In the genomic region with DNA sequence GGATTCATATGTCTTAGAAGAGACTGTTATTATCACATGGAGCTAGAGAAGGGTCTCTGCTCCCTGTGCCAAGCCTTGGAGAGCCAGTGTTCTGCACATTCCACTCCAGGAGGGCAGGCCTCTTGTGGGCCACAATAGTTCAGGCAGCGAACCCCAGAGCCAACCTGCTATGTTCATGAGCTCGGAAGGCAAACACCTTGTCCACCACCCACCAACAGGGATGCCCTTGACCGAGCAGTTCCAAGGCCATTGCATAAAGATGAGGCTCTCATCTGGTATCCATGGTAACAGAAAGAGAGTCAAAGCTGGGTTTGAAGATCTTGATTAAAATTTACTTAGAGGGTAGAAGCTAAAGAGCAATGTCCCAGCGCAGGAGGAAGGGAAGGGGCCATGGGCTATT, we compare ENCODE assay signal across 9 mouse cellular contexts.
DNase-seq lines count a peak whose midpoint lies in the region; ATAC-seq and TF ChIP-seq lines count a peak whose summit lies in the region.
"Had no signal": no experiment of that assay in that cellular context is flagged by ENCODE, and none has a peak within 500 bp of the region (broad histone marks: within the 10 kb centered on the region; RNA-seq: fewer than 3 reads in every experiment).

No protein-coding gene starts in this region.

- no peak overlapping the region for H3K27ac ChIP-seq in lung, postnatal 0 days (ENCODE audit: low read length)
- H3K27ac ChIP-seq in hindbrain, embryonic 13.5 days = peak overlapping the region; percentile 37; the same call in 1 of the 2 replicates
- H3K27ac ChIP-seq in limb, embryonic 11.5 days (replicated peaks; ENCODE audit: low read depth, low read length) = 0 out of 2 replicates have a peak overlapping the region, but pooled peaks have one; percentile 32
- H3K27ac ChIP-seq in stomach, embryonic 16.5 days (ENCODE audit: low read length) = peak overlapping the region; percentile 39; the same call in 1 of the 2 replicates

- no peak for TF ChIP-seq EP300 in lung, postnatal 0 days (IDR thresholded peaks at IDR 0.05)

- DNase-seq in lung, postnatal 0 days (ENCODE audit: low spot score) = no peak
- DNase-seq in lung, postnatal 4 days = no peak
- DNase-seq in limb, embryonic 11.5 days (ENCODE audit: low spot score) = no peak
- DNase-seq in right cerebral cortex, postnatal 36 days (ENCODE audit: low spot score in 2 of 2) = no peak
- no peak for DNase-seq in cerebellum, postnatal 14 days
- no peak for DNase-seq in gastrocnemius, postnatal 14 days

- intact Hi-C loops in gastrocnemius, postnatal 14 days (cut with DNase I; ENCODE audit: low total_unique reads) = no loop called here

- WGBS in lung, postnatal 0 days = 24% methylated on average over 4 of the region's 4 CpGs
- 26% methylated on average over 4 of the region's 4 CpGs for WGBS in hindbrain, embryonic 13.5 days
- 34% methylated on average over 4 of the region's 4 CpGs for WGBS in limb, embryonic 11.5 days
- 38% methylated on average over 4 of the region's 4 CpGs for WGBS in stomach, embryonic 16.5 days

- H3K4me1 ChIP-seq in lung, postnatal 0 days (ENCODE audit: insufficient read depth, low read depth, low read length) = peaks cover 5% of the 10 kb centered on the region
- H3K4me1 ChIP-seq in hindbrain, embryonic 13.5 days (replicated peaks) = peaks cover 30% of the 10 kb centered on the region
- peaks cover 75% of the 10 kb centered on the region for H3K4me1 ChIP-seq in limb, embryonic 11.5 days (ENCODE audit: control insufficient read depth, insufficient read depth, low read length)
- peaks cover 50% of the 10 kb centered on the region for H3K4me1 ChIP-seq in stomach, embryonic 16.5 days (ENCODE audit: control insufficient read depth, insufficient read depth, low read length)

- H3K36me3 ChIP-seq in lung, postnatal 0 days (ENCODE audit: insufficient read depth, low read length) = no peaks in the 10 kb centered on the region
- no peaks in the 10 kb centered on the region for H3K36me3 ChIP-seq in hindbrain, embryonic 13.5 days
- no peaks in the 10 kb centered on the region for H3K36me3 ChIP-seq in limb, embryonic 11.5 days (ENCODE audit: control insufficient read depth, insufficient read depth, low read length)
- no peaks in the 10 kb centered on the region for H3K36me3 ChIP-seq in stomach, embryonic 16.5 days (ENCODE audit: control insufficient read depth, insufficient read depth, low read length)

- TF ChIP-seq CTCF in lung, postnatal 0 days (IDR thresholded peaks at IDR 0.05) = no peak

- no peak overlapping the region for H3K9ac ChIP-seq in lung, postnatal 0 days (replicated peaks; ENCODE audit: low read depth)
- no peak overlapping the region for H3K9ac ChIP-seq in hindbrain, embryonic 13.5 days
- no peak overlapping the region for H3K9ac ChIP-seq in limb, embryonic 11.5 days (ENCODE audit: low read length)
- H3K9ac ChIP-seq in stomach, embryonic 16.5 days (ENCODE audit: low read length) = no peak overlapping the region

- peak overlapping the region; percentile 35; the same call in 1 of the 2 replicates for H3K4me2 ChIP-seq in lung, postnatal 0 days (replicated peaks; ENCODE audit: low read depth, low read length)
- H3K4me2 ChIP-seq in hindbrain, embryonic 13.5 days = 0 out of 2 replicates have a peak overlapping the region, but pooled peaks have one; percentile 30
- peak overlapping the region; percentile 24 for H3K4me2 ChIP-seq in limb, embryonic 11.5 days (ENCODE audit: low read depth, severe bottlenecking)
- 0 out of 2 replicates have a peak overlapping the region, but pooled peaks have one; percentile 31 for H3K4me2 ChIP-seq in stomach, embryonic 16.5 days (ENCODE audit: low read depth, low read length)

- no peaks in the 10 kb centered on the region for H3K9me3 ChIP-seq in lung, postnatal 0 days (ENCODE audit: low read length)
- H3K9me3 ChIP-seq in hindbrain, embryonic 13.5 days = no peaks in the 10 kb centered on the region
- H3K9me3 ChIP-seq in limb, embryonic 11.5 days (ENCODE audit: control insufficient read depth, low read length) = no peaks in the 10 kb centered on the region
- no peaks in the 10 kb centered on the region for H3K9me3 ChIP-seq in stomach, embryonic 16.5 days (replicated peaks; ENCODE audit: control insufficient read depth, low read length)

- ATAC-seq in lung, postnatal 0 days = peak; percentile 22; the same call in 1 of the 2 replicates
- peak; percentile 38 for ATAC-seq in hindbrain, embryonic 13.5 days (ENCODE audit: low FRiP score)
- no peak for ATAC-seq in limb, embryonic 11.5 days (ENCODE audit: insufficient number of reproducible peaks, low FRiP score, low TSS enrichment, low read depth)
- no peak for ATAC-seq in stomach, embryonic 16.5 days (ENCODE audit: insufficient read depth, low FRiP score)

- no peak overlapping the region for H3K4me3 ChIP-seq in lung, postnatal 0 days (ENCODE audit: low read depth, low read length)
- H3K4me3 ChIP-seq in hindbrain, embryonic 13.5 days = no peak overlapping the region
- H3K4me3 ChIP-seq in limb, embryonic 11.5 days (ENCODE audit: low read depth, low read length) = no peak overlapping the region
- no peak overlapping the region for H3K4me3 ChIP-seq in stomach, embryonic 16.5 days (replicated peaks; ENCODE audit: low read length)
- H3K4me3 ChIP-seq: erythroblast, embryonic 14.5 days had no signal

- no peaks in the 10 kb centered on the region for H3K27me3 ChIP-seq in lung, postnatal 0 days (replicated peaks; ENCODE audit: insufficient read depth, low read length)
- H3K27me3 ChIP-seq in hindbrain, embryonic 13.5 days = no peaks in the 10 kb centered on the region
- H3K27me3 ChIP-seq in limb, embryonic 11.5 days (ENCODE audit: control insufficient read depth, insufficient read depth, low read length) = no peaks in the 10 kb centered on the region
- H3K27me3 ChIP-seq in stomach, embryonic 16.5 days (ENCODE audit: control insufficient read depth, insufficient read depth, low read length) = peaks cover 4% of the 10 kb centered on the region; the same call in 1 of the 2 replicates

Comparison
In these comparisons a context has a peak if more than half of its experiments do, and no peak if none do; other contexts are left out.
1. ATAC-seq: peak in lung, postnatal 0 days (single experiment) and hindbrain, embryonic 13.5 days (single experiment); none in limb, embryonic 11.5 days (single experiment) and stomach, embryonic 16.5 days (single experiment).
2. Peak in every context shown above with its lines, with median percentiles within 50 percentile points of each other: H3K4me2 ChIP-seq.